Mouse (Mus musculus): Measurements from ENCODE around the gene Casp2. TPM values are rescaled to one million over a fixed set of nuclear protein-coding genes. Genes with fewer than 3 reads are reported as not detected.

Casp2 gene
- 13.6 and 16.0 TPM in 2 replicates for polyA plus RNA-seq (2012; rRNA removed)

DNA sequence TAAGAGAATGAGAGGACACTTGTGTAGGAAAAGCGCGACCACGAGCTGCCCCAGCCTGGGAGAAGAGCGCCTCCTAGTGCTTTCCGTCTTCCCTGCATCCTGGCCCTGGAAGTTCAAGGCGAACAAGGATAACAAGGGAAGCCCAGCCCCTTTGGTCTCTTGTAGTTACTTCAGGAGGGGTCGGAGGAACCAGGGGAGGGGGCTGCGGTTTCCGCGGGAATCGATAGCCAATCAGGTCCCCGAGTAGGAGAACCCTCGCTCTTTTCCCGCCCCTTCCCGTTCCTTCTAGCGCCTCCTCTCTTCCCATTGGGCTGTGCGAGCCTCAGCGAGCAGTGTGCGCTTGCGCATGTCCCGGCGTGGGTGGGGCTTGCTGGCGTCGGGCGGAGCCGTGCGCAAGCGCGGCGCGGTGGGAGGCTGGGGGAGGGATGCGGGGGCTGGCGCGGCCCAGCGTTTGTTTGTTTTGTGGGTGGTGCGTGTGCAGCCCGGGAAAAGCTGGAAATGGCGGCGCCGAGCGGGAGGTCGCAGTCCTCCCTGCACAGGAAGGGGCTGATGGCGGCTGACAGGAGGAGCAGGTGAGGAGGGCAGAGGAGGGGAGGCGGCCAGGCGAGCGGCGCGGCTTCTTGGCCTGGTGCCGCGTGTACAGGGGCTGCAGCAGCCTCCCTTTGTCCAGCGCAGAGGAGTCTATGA lies at the start of gene Casp2:
Gene Casp2, plus strand, starts transcription at position 360 of the 687 bp plus-strand sequence.
- peak within 1 kb of the TSS; percentile 91 for H3K27ac ChIP-seq (ENCODE audit: insufficient read depth, low read depth, low read length)
- H3K4me1 ChIP-seq (ENCODE audit: control insufficient read depth, insufficient read depth, insufficient read length, low read length) = peaks cover 14% of the 10 kb centered on the region
- under 1% methylated on average over 50 of the region's 51 CpGs for WGBS
- TF ChIP-seq POLR2A (IDR thresholded peaks at IDR 0.05; ENCODE audit: low read depth, low read length) = no peak; the same call in 1 of the 2 replicates
- peak; percentile 98 for TF ChIP-seq CTCF (IDR thresholded peaks at IDR 0.05; ENCODE audit: extremely low read depth, insufficient read length, insufficient replicate concordance, low read depth, low read length)
- H3K36me3 ChIP-seq (ENCODE audit: control insufficient read depth, insufficient read depth, low read length) = peaks cover 22% of the 10 kb centered on the region
- peak within 1 kb of the TSS; percentile 97 for H3K4me3 ChIP-seq (ENCODE audit: low read depth, low read length)
- no peaks in the 10 kb centered on the region for H3K27me3 ChIP-seq (ENCODE audit: control insufficient read depth, insufficient read depth, low read length)

DNA sequence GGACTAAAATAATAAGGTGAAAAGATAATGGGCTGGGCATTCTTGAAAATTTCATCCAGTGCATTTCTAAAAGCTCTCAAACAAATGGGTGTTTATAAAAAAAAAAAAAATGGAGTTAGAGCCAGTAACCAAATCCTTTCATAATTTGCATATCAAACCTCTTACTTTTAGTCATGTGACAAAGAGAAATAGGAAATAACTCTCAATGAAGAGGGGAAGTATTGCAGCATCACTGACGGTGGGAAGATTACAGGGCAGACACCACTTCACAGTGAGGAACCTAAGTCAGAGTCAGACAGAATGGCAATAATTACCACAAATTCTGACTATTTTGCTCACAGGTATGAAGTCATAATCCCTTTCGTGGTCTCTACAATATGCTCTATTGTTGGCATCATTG lies 49.8 kb upstream of the Casp2 start, which contains the start of gene Tas2r144:
Gene Tas2r144, plus strand, starts transcription at position 301 of the 400 bp plus-strand sequence.
- Histone ChIP-seq H3K27ac (ENCODE audit: insufficient read depth, low read depth, low read length) (no peak within 1 kb of the TSS), H3K4me1 (ENCODE audit: control insufficient read depth, insufficient read depth, insufficient read length, low read length) (no peaks in the 10 kb centered on the region), H3K36me3 (ENCODE audit: control insufficient read depth, insufficient read depth, low read length) (no peaks in the 10 kb centered on the region), H3K4me3 (ENCODE audit: low read depth, low read length) (no peak within 1 kb of the TSS), H3K27me3 (ENCODE audit: control insufficient read depth, insufficient read depth, low read length) (no peaks in the 10 kb centered on the region)
- WGBS = 69% methylated on average over 2 of the region's 2 CpGs
- TF ChIP-seq POLR2A (IDR thresholded peaks at IDR 0.05; ENCODE audit: low read depth, low read length) = no peak
- TF ChIP-seq CTCF (IDR thresholded peaks at IDR 0.05; ENCODE audit: extremely low read depth, insufficient read length, insufficient replicate concordance, low read depth, low read length) = no peak

DNA sequence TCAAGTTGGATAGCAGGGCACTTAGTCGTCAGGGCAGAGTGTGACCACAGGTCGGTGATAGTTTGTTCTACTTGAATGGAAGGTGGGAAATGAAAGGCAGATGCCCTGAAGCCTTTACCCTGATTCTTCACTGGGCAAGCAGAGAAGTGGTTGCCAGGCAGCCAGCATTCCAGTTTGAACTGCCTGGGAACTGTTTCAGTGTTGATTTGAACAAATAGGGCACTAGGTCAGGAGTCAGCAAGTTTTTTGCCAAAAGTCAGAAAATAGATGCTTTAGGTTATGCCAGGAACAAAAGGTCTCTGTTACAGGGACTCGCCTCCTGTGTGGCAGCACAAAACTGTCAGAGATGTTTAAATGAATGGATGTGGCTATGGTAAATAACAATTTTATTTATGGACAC lies 42.5 kb upstream of the Casp2 start:
- TF ChIP-seq CTCF (IDR thresholded peaks at IDR 0.05; ENCODE audit: extremely low read depth, insufficient read length, insufficient replicate concordance, low read depth, low read length) = no peak
- TF ChIP-seq POLR2A (IDR thresholded peaks at IDR 0.05; ENCODE audit: low read depth, low read length) = no peak
- 61% methylated on average over 3 of the region's 3 CpGs for WGBS
- H3K4me1 ChIP-seq (ENCODE audit: control insufficient read depth, insufficient read depth, insufficient read length, low read length) = peaks cover 2% of the 10 kb centered on the region
- H3K36me3 ChIP-seq (ENCODE audit: control insufficient read depth, insufficient read depth, low read length) = no peaks in the 10 kb centered on the region
- no peaks in the 10 kb centered on the region for H3K27me3 ChIP-seq (ENCODE audit: control insufficient read depth, insufficient read depth, low read length)
- H3K4me3 ChIP-seq (ENCODE audit: low read depth, low read length) = no peak overlapping the region
- no peak overlapping the region for H3K27ac ChIP-seq (ENCODE audit: insufficient read depth, low read depth, low read length)

DNA sequence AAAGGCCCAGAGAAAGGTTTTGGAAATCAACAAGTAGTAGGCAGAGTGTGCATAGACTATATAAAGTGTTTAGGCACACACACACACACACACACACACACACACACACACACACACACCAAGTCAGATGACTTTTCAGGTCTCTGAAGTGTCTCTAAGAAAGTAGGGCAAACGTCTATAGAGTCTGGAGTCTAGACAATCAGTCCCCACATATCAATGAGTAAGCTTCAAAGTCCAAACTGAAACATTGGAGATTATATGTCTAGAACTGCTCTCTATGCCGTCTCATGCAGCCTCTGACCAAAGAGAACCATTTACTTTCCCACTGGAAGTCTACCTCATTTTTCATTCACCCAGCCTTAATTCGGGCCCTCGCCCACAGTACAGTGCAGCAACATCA lies 39.7 kb upstream of the Casp2 start:
- peaks cover 4% of the 10 kb centered on the region for H3K4me1 ChIP-seq (ENCODE audit: control insufficient read depth, insufficient read depth, insufficient read length, low read length)
- no peaks in the 10 kb centered on the region for H3K27me3 ChIP-seq (ENCODE audit: control insufficient read depth, insufficient read depth, low read length)
- no peaks in the 10 kb centered on the region for H3K36me3 ChIP-seq (ENCODE audit: control insufficient read depth, insufficient read depth, low read length)
- TF ChIP-seq CTCF (IDR thresholded peaks at IDR 0.05; ENCODE audit: extremely low read depth, insufficient read length, insufficient replicate concordance, low read depth, low read length) (no peak), POLR2A (IDR thresholded peaks at IDR 0.05; ENCODE audit: low read depth, low read length) (no peak)
- no peak overlapping the region for H3K4me3 ChIP-seq (ENCODE audit: low read depth, low read length)
- WGBS = 45% methylated on average over 4 of the region's 4 CpGs
- H3K27ac ChIP-seq (ENCODE audit: insufficient read depth, low read depth, low read length) = no peak overlapping the region

DNA sequence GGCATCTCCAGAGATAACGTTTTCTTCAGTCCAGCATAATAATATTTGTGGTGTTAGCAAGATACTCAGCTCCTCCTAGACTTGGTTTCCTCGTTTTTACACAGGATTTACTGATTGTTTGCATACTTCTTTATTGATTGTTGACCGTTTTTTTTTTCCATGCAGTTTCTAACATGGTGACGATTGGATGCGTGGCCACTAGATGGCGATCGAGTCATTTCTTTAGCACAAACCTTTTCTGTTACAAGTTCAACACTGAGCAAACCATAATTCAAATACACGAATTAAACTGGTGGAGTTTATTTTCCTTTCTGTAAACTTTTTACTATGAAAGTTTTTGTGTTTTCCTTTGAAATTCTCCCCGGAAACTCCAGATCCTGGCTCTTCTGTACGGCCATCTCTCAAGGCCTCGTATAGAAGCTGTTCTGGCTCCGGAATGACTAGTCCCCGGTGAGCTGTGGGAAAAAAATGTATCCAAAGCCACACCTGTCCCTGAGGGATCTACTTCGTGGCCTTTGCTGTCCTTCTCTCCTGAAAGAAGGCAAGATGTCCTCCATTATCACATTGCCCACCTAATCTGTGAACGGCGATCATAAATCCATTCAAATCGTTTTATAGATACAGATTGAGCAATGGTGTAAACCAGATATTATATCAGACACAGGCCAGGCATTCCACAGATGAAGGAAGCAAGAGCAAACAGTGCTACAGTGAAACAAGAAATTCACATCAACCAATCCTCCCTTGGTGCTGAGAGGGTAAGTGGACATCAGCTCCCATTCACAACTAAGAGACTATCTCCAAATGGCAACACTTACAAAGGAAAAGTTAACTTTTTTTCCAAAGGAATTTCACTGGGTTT lies 37.3 kb upstream of the Casp2 start:
- WGBS = 12% methylated on average over 17 of the region's 17 CpGs
- H3K4me1 ChIP-seq (ENCODE audit: control insufficient read depth, insufficient read depth, insufficient read length, low read length) = peaks cover 4% of the 10 kb centered on the region
- peak overlapping the region; percentile 67; the same call in 1 of the 2 replicates for H3K27ac ChIP-seq (ENCODE audit: insufficient read depth, low read depth, low read length)

DNA sequence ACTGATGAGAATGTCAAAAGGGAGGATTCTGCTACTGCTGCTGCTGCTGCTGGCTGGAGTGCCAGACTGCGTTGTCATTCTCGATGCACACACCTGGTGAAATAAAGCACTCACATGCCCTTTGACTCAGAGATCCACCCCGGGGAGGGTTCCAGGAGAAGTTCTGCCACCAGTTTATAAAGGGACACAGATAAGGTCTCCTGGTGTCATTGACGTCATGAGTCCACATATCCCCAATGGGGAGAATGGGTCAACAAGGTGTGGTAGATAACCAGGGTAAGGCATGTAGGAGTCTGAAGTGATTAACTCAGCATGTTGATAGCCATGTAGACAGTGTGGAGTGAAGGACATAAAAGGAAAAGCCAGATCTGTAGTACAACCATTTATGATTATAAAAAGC lies 35.2 kb upstream of the Casp2 start:
- Histone ChIP-seq H3K36me3 (ENCODE audit: control insufficient read depth, insufficient read depth, low read length) (no peaks in the 10 kb centered on the region), H3K27me3 (ENCODE audit: control insufficient read depth, insufficient read depth, low read length) (no peaks in the 10 kb centered on the region), H3K27ac (ENCODE audit: insufficient read depth, low read depth, low read length) (no peak overlapping the region), H3K4me3 (ENCODE audit: low read depth, low read length) (no peak overlapping the region), H3K4me1 (ENCODE audit: control insufficient read depth, insufficient read depth, insufficient read length, low read length) (peaks cover 4% of the 10 kb centered on the region)
- TF ChIP-seq CTCF (IDR thresholded peaks at IDR 0.05; ENCODE audit: extremely low read depth, insufficient read length, insufficient replicate concordance, low read depth, low read length) (no peak), POLR2A (IDR thresholded peaks at IDR 0.05; ENCODE audit: low read depth, low read length) (peak; percentile 35; the same call in 1 of the 2 replicates)
- WGBS = 23% methylated on average over 4 of the region's 4 CpGs

More for the DNA sequence above, 37.3 kb upstream of the Casp2 start:
- H3K4me3 ChIP-seq (ENCODE audit: low read depth, low read length) = no peak overlapping the region
- peak; percentile 19; the same call in 1 of the 2 replicates for TF ChIP-seq CTCF (IDR thresholded peaks at IDR 0.05; ENCODE audit: extremely low read depth, insufficient read length, insufficient replicate concordance, low read depth, low read length)
- TF ChIP-seq POLR2A (IDR thresholded peaks at IDR 0.05; ENCODE audit: low read depth, low read length) = no peak
- H3K36me3 ChIP-seq (ENCODE audit: control insufficient read depth, insufficient read depth, low read length) = no peaks in the 10 kb centered on the region
- no peaks in the 10 kb centered on the region for H3K27me3 ChIP-seq (ENCODE audit: control insufficient read depth, insufficient read depth, low read length)

DNA sequence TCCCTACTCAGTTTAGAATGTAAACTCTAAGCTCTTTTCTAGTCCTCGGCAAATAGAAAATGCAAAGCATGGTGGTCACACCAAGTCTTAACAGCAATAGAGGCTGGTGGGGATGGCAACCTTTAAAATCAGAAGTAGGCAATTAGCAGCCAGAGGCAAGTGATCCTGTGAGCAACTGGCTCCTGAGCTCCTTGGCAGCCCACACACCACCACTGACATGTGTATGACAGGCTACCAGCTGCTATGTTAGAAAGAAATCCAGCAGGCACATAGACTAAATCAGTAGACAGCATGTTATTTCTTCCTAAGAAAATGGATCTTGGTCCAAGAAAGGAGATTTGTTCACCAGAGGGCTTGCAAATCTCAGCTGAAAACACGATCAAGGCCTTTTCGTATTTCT lies 33.6 kb upstream of the Casp2 start:
- TF ChIP-seq POLR2A (IDR thresholded peaks at IDR 0.05; ENCODE audit: low read depth, low read length) (no peak), CTCF (IDR thresholded peaks at IDR 0.05; ENCODE audit: extremely low read depth, insufficient read length, insufficient replicate concordance, low read depth, low read length) (no peak)
- 95% methylated on average over 3 of the region's 3 CpGs for WGBS

More for the DNA sequence above, 33.6 kb upstream of the Casp2 start:
- Histone ChIP-seq H3K36me3 (ENCODE audit: control insufficient read depth, insufficient read depth, low read length) (no peaks in the 10 kb centered on the region), H3K27ac (ENCODE audit: insufficient read depth, low read depth, low read length) (no peak overlapping the region), H3K4me3 (ENCODE audit: low read depth, low read length) (no peak overlapping the region), H3K4me1 (ENCODE audit: control insufficient read depth, insufficient read depth, insufficient read length, low read length) (peaks cover 2% of the 10 kb centered on the region), H3K27me3 (ENCODE audit: control insufficient read depth, insufficient read depth, low read length) (no peaks in the 10 kb centered on the region)

All from small intestine, adult 2 months (tissue).